Mouse (Mus musculus): ENCODE results near the gene Frem1.

DNA sequence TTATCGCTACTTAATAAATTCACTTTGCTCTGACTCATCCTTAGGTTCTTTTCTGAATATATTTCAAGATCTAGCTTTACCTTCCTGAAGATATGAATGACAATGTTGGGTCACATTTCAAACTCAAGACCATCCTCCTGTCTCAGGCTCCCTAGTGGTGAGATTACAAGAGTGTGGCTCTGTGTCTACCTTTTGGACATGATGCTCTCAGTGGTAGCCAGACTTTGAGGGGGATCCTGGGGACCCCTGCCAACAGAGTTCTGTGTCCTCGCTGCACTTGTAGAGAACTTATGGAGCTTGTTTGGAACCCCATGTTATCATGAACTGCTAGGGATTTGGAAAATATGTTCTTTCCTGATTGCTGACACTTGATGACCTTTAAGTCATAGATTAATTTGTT lies 190.7 kb downstream of the Frem1 start:
- no peak for TF ChIP-seq CTCF (conservative IDR thresholded peaks at IDR 0.05; ENCODE audit: low read length)
- TF ChIP-seq POU5F1 (IDR thresholded peaks at IDR 0.05; ENCODE audit: borderline replicate concordance, low read length): no peak
- no peak for TF ChIP-seq NANOG (IDR thresholded peaks at IDR 0.05; ENCODE audit: borderline replicate concordance, low read length)

Measured in E14TG2a.4 (cell line).